Mouse (Mus musculus) hindbrain, postnatal 0 days (tissue): ENCODE results near the gene Apoa2. TPM values are rescaled to one million over a fixed set of nuclear protein-coding genes. Genes with fewer than 3 reads are reported as not detected.

Source experiments
- ATAC-seq: fragments of 200-750 bp; cut with Nextera tagmentation; 2 replicates; pipeline ENCODE4 v1.8.0; 2017; ENCODE audit warnings: mild to moderate bottlenecking, moderate TSS enrichment, moderate library complexity
- DNase-seq: peaks from one replicate; pipeline ENCODE4 v3.0.0-alpha.2; 2015; ENCODE audit warnings: low spot score
- H3K27ac ChIP-seq: fragments of 300-500 bp; sonication (generic); 2 replicates; pipeline ENCODE4 v1.5.1; 2014; ENCODE audit warnings: mild to moderate bottlenecking
- H3K27me3 ChIP-seq: fragments of 300-500 bp; sonication (generic); 2 replicates; pipeline ENCODE4 v1.6.1; 2014; ENCODE audit warnings: low read length, mixed read lengths; ENCODE audit not compliant: insufficient read depth
- H3K36me3 ChIP-seq: fragments of 300-500 bp; sonication (generic); 2 replicates; pipeline ENCODE4 v1.6.1; 2014; ENCODE audit warnings: low read length, mixed read lengths; ENCODE audit not compliant: insufficient read depth
- H3K4me1 ChIP-seq: fragments of 300-500 bp; sonication (generic); 2 replicates; pipeline ENCODE4 v1.6.1; 2014; ENCODE audit warnings: antibody characterized with exemption, low read length, mixed read lengths; ENCODE audit not compliant: insufficient read depth
- H3K4me2 ChIP-seq: fragments of 300-500 bp; sonication (generic); 2 replicates; pipeline ENCODE4 v1.6.1; 2014; ENCODE audit warnings: low read depth, mild to moderate bottlenecking, low read length, moderate library complexity, mixed read lengths
- H3K4me3 ChIP-seq: fragments of 300-500 bp; sonication (generic); 2 replicates; pipeline ENCODE4 v1.5.1; 2014; ENCODE audit warnings: low read length
- H3K9ac ChIP-seq: fragments of 300-500 bp; sonication (generic); replicated peaks from 2 replicates; pipeline ENCODE4 v1.6.1; 2014; ENCODE audit warnings: mild to moderate bottlenecking, low read length, moderate library complexity, mixed read lengths
- H3K9me3 ChIP-seq: fragments of 300-500 bp; sonication (generic); 2 replicates; pipeline ENCODE4 v1.6.1; 2016; ENCODE audit warnings: low read length, mixed read lengths
- CTCF ChIP-seq: IDR thresholded peaks from 2 replicates; pipeline ENCODE4 v1.5.1; 2016; ENCODE audit warnings: antibody characterized with exemption, control low read depth, low read depth
- WGBS: fragments of 180-500 bp; shearing (Covaris S2); extraction: QIAGEN DNeasy Blood & Tissue Kit; methylation state at CpG from one replicate; pipeline ENCODE4 v1.1.7; 2014; 5-methylcytosine and 5-hydroxymethylcytosine counted together
- polyA plus RNA-seq: library from polyadenylated mRNA; unstranded; fragments of >200 nt; fragmentation: Nextera tagmentation; extraction: Ambion mirVana; gene quantifications from 2 replicates; pipeline ENCODE4 v1.2.1, GENCODE M21; 2015
- total RNA-seq: library from RNA; depleted of rRNA; stranded (reverse); fragments of >200 nt; gene quantifications from 2 replicates; pipeline ENCODE4 v1.2.3, GENCODE M21; 2014

Gene Apoa2
- total and polyA plus RNA-seq, 2 experiments from 2014 or later = 8.1 TPM; not detected in 1

- ATAC-seq (no peak), DNase-seq (no peak)
- Histone ChIP-seq H3K9me3 (no peaks in the 10 kb centered on the region), H3K4me1 (no peaks in the 10 kb centered on the region), H3K27ac (no peak overlapping the region), H3K9ac (no peak overlapping the region), H3K27me3 (no peaks in the 10 kb centered on the region), H3K4me2 (no peak overlapping the region), H3K4me3 (no peak overlapping the region), H3K36me3 (no peaks in the 10 kb centered on the region)
- WGBS = 88% methylated on average over 1 of the region's 1 CpGs
- no peak for TF ChIP-seq CTCF
Observed at GRCm38 (mm10) chr1:171227879-171228278, 3.0 kb downstream of the Apoa2 start.

DNA sequence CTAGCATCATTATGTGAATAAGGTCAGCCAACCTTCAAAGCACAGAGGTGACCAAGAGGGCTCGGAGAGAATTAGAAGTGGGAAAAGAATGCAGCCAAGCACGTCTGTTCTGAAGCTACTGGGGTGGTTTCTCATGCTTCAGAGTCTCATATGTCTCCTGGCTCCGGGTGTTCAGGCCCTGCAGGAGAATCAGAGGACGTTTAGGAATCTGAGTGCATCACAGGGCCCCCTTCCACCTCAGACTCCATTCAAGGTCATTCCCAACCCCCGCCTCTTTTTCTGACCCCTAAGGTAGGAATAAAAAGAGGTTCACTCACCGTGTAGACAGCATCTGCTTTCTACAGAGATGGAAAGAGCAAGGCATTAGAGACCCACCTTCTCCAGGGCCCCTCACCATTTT, 4.9 kb downstream of the Apoa2 start:
- no peak for ATAC-seq
- WGBS = 63% methylated on average over 6 of the region's 6 CpGs
- H3K9me3 ChIP-seq = no peaks in the 10 kb centered on the region

GRCm38 (mm10) chr1:171230215-171230614, 5.4 kb downstream of the Apoa2 start:
- Histone ChIP-seq H3K4me1 (no peaks in the 10 kb centered on the region), H3K9ac (no peak overlapping the region), H3K27ac (no peak overlapping the region), H3K4me2 (no peak overlapping the region), H3K36me3 (peaks cover 11% of the 10 kb centered on the region), H3K4me3 (no peak overlapping the region), H3K9me3 (no peaks in the 10 kb centered on the region), H3K27me3 (no peaks in the 10 kb centered on the region)
- ATAC-seq = no peak
- WGBS = 64% methylated on average over 3 of the region's 3 CpGs
- DNase-seq = no peak
- no peak for TF ChIP-seq CTCF

More for the DNA sequence above, 4.9 kb downstream of the Apoa2 start:
- TF ChIP-seq CTCF = no peak
- Histone ChIP-seq H3K4me3 (no peak overlapping the region), H3K4me1 (no peaks in the 10 kb centered on the region), H3K27me3 (no peaks in the 10 kb centered on the region), H3K36me3 (peaks cover 7% of the 10 kb centered on the region), H3K4me2 (no peak overlapping the region), H3K9ac (no peak overlapping the region), H3K27ac (no peak overlapping the region)
- no peak for DNase-seq

DNA sequence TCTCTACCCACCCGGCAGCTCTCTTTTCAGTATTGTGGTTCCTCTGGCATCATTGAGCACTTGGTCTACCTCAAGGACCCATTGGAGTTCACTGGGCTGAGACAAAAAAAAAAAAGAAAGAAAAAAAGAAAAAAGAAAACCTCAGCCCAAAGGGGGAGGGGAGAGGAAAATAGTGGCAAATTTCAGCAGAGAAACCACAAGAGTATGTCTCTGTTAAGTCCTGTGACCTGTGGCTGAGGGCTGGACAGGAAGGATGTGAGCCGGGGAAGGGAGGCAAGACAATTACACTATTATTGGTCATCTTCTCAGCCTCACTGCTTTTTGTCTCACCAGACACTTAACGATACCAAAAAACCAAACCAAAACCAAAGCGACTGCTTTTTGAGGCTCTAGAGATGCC, 7.0 kb downstream of the Apoa2 start:
- Histone ChIP-seq H3K9ac (no peak overlapping the region), H3K4me1 (no peaks in the 10 kb centered on the region), H3K4me2 (no peak overlapping the region), H3K27me3 (no peaks in the 10 kb centered on the region), H3K9me3 (no peaks in the 10 kb centered on the region), H3K36me3 (peaks cover 22% of the 10 kb centered on the region), H3K4me3 (no peak overlapping the region), H3K27ac (no peak overlapping the region)
- DNase-seq (no peak), ATAC-seq (no peak)
- TF ChIP-seq CTCF = no peak
- 79% methylated on average over 4 of the region's 4 CpGs for WGBS

- no peak for TF ChIP-seq CTCF
- Histone ChIP-seq H3K4me3 (no peak overlapping the region), H3K27ac (no peak overlapping the region), H3K4me2 (no peak overlapping the region), H3K27me3 (no peaks in the 10 kb centered on the region), H3K4me1 (no peaks in the 10 kb centered on the region), H3K9me3 (no peaks in the 10 kb centered on the region), H3K9ac (no peak overlapping the region), H3K36me3 (peaks cover 27% of the 10 kb centered on the region)
- DNase-seq = no peak
- 86% methylated on average over 5 of the region's 5 CpGs for WGBS
- ATAC-seq = no peak
Observed at GRCm38 (mm10) chr1:171232348-171232747, 7.5 kb downstream of the Apoa2 start.

DNA sequence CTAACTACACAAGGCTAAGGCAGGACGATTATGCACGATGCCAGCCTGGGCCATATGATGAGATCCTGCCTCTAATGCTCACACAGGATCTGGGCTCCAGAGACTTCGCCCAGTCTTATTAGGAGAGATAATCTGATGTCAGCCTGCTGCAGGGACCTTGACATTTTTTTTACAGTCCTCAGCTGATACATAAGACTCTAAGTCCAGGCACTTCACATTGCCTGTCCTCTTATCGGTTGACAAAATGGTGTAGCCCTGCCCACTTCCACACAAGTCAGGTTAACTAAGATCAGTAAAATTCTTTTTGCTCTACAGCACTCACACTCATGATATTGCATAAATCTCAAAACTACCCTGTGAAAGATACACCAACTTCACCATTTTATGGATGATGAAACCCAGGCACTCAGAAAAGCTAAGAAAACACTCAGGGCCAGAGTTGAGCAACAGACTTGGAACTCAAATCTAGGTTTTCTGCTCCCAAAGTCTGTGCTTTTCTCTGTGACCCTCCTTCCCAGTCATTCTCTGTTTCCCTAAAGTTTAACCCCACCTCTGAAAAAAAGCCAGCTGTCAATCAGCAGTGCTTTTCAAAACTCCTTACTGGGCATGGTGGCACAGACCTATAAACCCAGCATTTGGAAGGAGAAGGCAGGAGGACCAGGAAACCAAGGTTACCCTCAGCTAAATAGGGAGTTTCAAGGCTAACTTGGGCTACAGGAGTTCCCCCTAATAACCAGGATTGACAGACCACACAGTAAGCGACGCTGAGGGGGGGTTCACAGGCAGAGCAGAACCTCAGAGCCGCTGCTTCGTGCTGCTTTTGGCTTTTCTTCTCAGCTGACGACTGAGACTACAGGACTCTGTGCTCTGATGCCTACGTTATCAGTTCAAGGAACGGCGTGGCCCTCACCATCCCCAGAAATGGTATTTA, 8.2 kb downstream of the Apoa2 start:
- Histone ChIP-seq H3K27ac (no peak overlapping the region), H3K27me3 (no peaks in the 10 kb centered on the region), H3K9ac (no peak overlapping the region), H3K36me3 (peaks cover 34% of the 10 kb centered on the region), H3K4me3 (no peak overlapping the region), H3K9me3 (no peaks in the 10 kb centered on the region), H3K4me2 (no peak overlapping the region), H3K4me1 (no peaks in the 10 kb centered on the region)
- no peak for ATAC-seq
- TF ChIP-seq CTCF = no peak
- WGBS = 87% methylated on average over 12 of the region's 12 CpGs
- DNase-seq = no peak

GRCm38 (mm10) chr1:171234126-171234525, 9.3 kb downstream of the Apoa2 start, which contains the start of gene Fcer1g:
Gene Fcer1g (minus strand): TSS chr1:171234365.
- Histone ChIP-seq H3K4me1 (no peaks in the 10 kb centered on the region), H3K27me3 (no peaks in the 10 kb centered on the region), H3K27ac (no peak within 1 kb of the TSS), H3K4me2 (no peak within 1 kb of the TSS), H3K9me3 (no peaks in the 10 kb centered on the region), H3K36me3 (peaks cover 42% of the 10 kb centered on the region), H3K4me3 (no peak within 1 kb of the TSS), H3K9ac (no peak within 1 kb of the TSS)
- WGBS = 92% methylated on average over 14 of the region's 14 CpGs
- ATAC-seq = no peak
- DNase-seq = no peak
- TF ChIP-seq CTCF = no peak
